Mouse (Mus musculus) spleen, adult 2 months (tissue): Measurements from ENCODE around the gene Lpin1. TPM values are rescaled to one million over a fixed set of nuclear protein-coding genes. Genes with fewer than 3 reads are reported as not detected.

Experiments
- DNase-seq, 2 experiments: peaks; one replicate each; pipeline versions ENCODE4 v3.0.0 to v3.0.0-alpha.2; 2012 to 2021; ENCODE audit warnings: low spot score in 2 of 2, low read depth in 1 of 2
- H3K27ac ChIP-seq: fragments of 200-500 bp; 2 replicates; pipeline ENCODE4 v1.5.1; 2012; ENCODE audit warnings: low read length, inconsistent platforms; ENCODE audit not compliant: insufficient read depth
- H3K27me3 ChIP-seq: fragments of 200-500 bp; 2 replicates; pipeline ENCODE4 v1.6.1; 2012; ENCODE audit warnings: mild to moderate bottlenecking, moderate library complexity, low read length, inconsistent platforms; ENCODE audit not compliant: control insufficient read depth, insufficient read depth
- H3K36me3 ChIP-seq: fragments of 200-500 bp; 2 replicates; pipeline ENCODE4 v1.6.1; 2012; ENCODE audit warnings: mild to moderate bottlenecking, low read length, inconsistent platforms; ENCODE audit not compliant: control insufficient read depth, insufficient read depth
- H3K4me1 ChIP-seq: fragments of 200-500 bp; 2 replicates; pipeline ENCODE4 v1.6.1; 2011; ENCODE audit warnings: inconsistent platforms; ENCODE audit not compliant: control insufficient read depth, insufficient read depth, insufficient read length
- H3K4me3 ChIP-seq: fragments of 200-500 bp; 2 replicates; pipeline ENCODE4 v1.5.1; 2011; ENCODE audit warnings: mild to moderate bottlenecking, inconsistent platforms; ENCODE audit not compliant: insufficient read depth, insufficient read length; ENCODE audit errors: extremely low read depth
- CTCF ChIP-seq: fragments of 200-500 bp; IDR thresholded peaks from 2 replicates; pipeline ENCODE4 v1.5.1; 2011; ENCODE audit warnings: mild to moderate bottlenecking, inconsistent platforms; ENCODE audit not compliant: insufficient read depth, insufficient read length, insufficient replicate concordance; ENCODE audit errors: extremely low read depth
- POLR2A ChIP-seq: fragments of 200-500 bp; IDR thresholded peaks from 2 replicates; pipeline ENCODE4 v1.6.1; 2011; ENCODE audit warnings: low read depth, low read length, inconsistent platforms
- WGBS: fragments of 180-500 bp; shearing (Covaris S2); methylation state at CpG from one replicate; pipeline ENCODE4 v1.1.7; 2018; 5-methylcytosine and 5-hydroxymethylcytosine counted together
- polyA plus RNA-seq: library from polyadenylated mRNA; depleted of rRNA; stranded (reverse); fragments of >200 nt; gene quantifications from 2 replicates; pipeline ENCODE4 v1.2.3, GENCODE M21; 2012; rRNA removed

Lpin1 gene
- polyA plus RNA-seq, 1 experiment: 13.3 TPM

DNA sequence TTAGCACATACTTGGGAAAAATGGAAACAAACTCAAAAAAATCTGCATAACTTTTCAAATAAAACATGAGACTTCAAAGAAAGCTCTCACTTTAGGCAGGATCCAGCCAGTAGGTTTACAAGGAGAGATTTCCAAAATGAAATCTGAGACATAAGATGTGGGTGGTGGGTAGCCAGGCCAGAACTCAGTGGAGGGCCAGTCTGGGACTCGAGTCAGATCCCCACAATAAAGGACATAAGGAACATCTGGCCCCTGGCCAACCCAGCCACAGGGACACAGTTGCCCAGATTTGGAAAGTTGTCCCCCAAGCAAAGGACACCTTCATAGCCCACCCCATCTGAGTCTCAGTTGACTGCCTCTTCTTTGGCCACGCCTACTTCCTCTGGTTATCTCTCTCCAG lies 123.3 kb downstream of the Lpin1 start:
- Histone ChIP-seq H3K27ac (no peak overlapping the region), H3K27me3 (no peaks in the 10 kb centered on the region), H3K36me3 (no peaks in the 10 kb centered on the region), H3K4me3 (no peak overlapping the region), H3K4me1 (peaks cover 3% of the 10 kb centered on the region; the same call in 1 of the 2 replicates)
- no peak for DNase-seq
- WGBS: 64% methylated on average over 2 of the region's 2 CpGs
- TF ChIP-seq POLR2A (no peak), CTCF (no peak)

Other genes with a start within 250 kb of the Lpin1 start
- gene Ntsr2, start 42.4 kb upstream of the Lpin1 start, polyA plus RNA-seq: 0.08 and 0.11 TPM in 2 replicates
- 0.59 and 0.64 TPM in 2 replicates for gene Greb1, start 189.9 kb upstream of the Lpin1 start, polyA plus RNA-seq
- gene E2f6, start 200.0 kb upstream of the Lpin1 start, polyA plus RNA-seq: 6.5 and 9.8 TPM in 2 replicates